Mouse (Mus musculus): ENCODE measurements around the gene Lct. TPM values are rescaled to one million over a fixed set of nuclear protein-coding genes. Genes with fewer than 3 reads are reported as not detected.

Gene Lct
- polyA plus RNA-seq, 1 experiment from 2014 or later: 0.31 TPM

Other genes starting within 250 kb of the Lct start
- 14.9 and 15.8 TPM in 2 replicates for gene Zranb3, start 225.3 kb downstream of the Lct start, polyA plus RNA-seq (2016; fragmentation: Nextera tagmentation; extraction: Ambion mirVana)
- gene R3hdm1, start 225.0 kb downstream of the Lct start, polyA plus RNA-seq (2016; fragmentation: Nextera tagmentation; extraction: Ambion mirVana): 81.0 and 83.9 TPM in 2 replicates
- 56.8 and 57.0 TPM in 2 replicates for gene Ubxn4, start 84.4 kb downstream of the Lct start, polyA plus RNA-seq (2016; fragmentation: Nextera tagmentation; extraction: Ambion mirVana)
- gene Mcm6, start 31.3 kb upstream of the Lct start, polyA plus RNA-seq (2016; fragmentation: Nextera tagmentation; extraction: Ambion mirVana): 308 and 329 TPM in 2 replicates
- gene Dars, start 89.0 kb upstream of the Lct start, polyA plus RNA-seq (2016; fragmentation: Nextera tagmentation; extraction: Ambion mirVana): 168 and 182 TPM in 2 replicates